Mouse (Mus musculus): Measurements from ENCODE around the gene 1700008O03Rik.

Gene 1700008O03Rik

GRCm38 (mm10) chr7:44349043-44349442 is 36.6 kb downstream of the 1700008O03Rik start:
- no peak for DNase-seq (ENCODE audit: low spot score in 2 of 2)

- DNase-seq (ENCODE audit: low spot score in 2 of 2) = no peak
Observed at GRCm38 (mm10) chr7:44344622-44345021, 41.0 kb downstream of the 1700008O03Rik start.

GRCm38 (mm10) chr7:44343459-44344015 is 42.1 kb downstream of the 1700008O03Rik start:
- DNase-seq (ENCODE audit: low spot score in 2 of 2) = no peak

- no peak for DNase-seq (ENCODE audit: low spot score in 2 of 2)
Observed at GRCm38 (mm10) chr7:44341714-44342113, 43.9 kb downstream of the 1700008O03Rik start.

- DNase-seq (ENCODE audit: low spot score in 2 of 2) = no peak
Observed at GRCm38 (mm10) chr7:44341119-44341518, 44.5 kb downstream of the 1700008O03Rik start.

- DNase-seq (ENCODE audit: low spot score in 2 of 2) = no peak
Observed at GRCm38 (mm10) chr7:44340226-44340625, 45.4 kb downstream of the 1700008O03Rik start.

- DNase-seq (ENCODE audit: low spot score in 2 of 2) = no peak
Observed at GRCm38 (mm10) chr7:44337121-44337849, 48.3 kb downstream of the 1700008O03Rik start.

GRCm38 (mm10) chr7:44336046-44337021 is 49.3 kb downstream of the 1700008O03Rik start:
- DNase-seq (ENCODE audit: low spot score in 2 of 2) = no peak

- DNase-seq (ENCODE audit: low spot score in 2 of 2) = no peak
Observed at GRCm38 (mm10) chr7:44335031-44335878, 50.4 kb downstream of the 1700008O03Rik start.

- no peak for DNase-seq (ENCODE audit: low spot score in 2 of 2)
Observed at GRCm38 (mm10) chr7:44334139-44334538, 51.5 kb downstream of the 1700008O03Rik start.

- DNase-seq (ENCODE audit: low spot score in 2 of 2) = no peak
Observed at GRCm38 (mm10) chr7:44332336-44332735, 53.3 kb downstream of the 1700008O03Rik start.

- DNase-seq (ENCODE audit: low spot score in 2 of 2) = no peak
Observed at GRCm38 (mm10) chr7:44326614-44327013, 59.0 kb downstream of the 1700008O03Rik start.

- no peak for DNase-seq (ENCODE audit: low spot score in 2 of 2)
Observed at GRCm38 (mm10) chr7:44322290-44322689, 63.3 kb downstream of the 1700008O03Rik start.

GRCm38 (mm10) chr7:44320886-44321285 is 64.7 kb downstream of the 1700008O03Rik start:
- no peak for DNase-seq (ENCODE audit: low spot score in 2 of 2)

- DNase-seq (ENCODE audit: low spot score in 2 of 2) = no peak
Observed at GRCm38 (mm10) chr7:44317913-44318312, 67.7 kb downstream of the 1700008O03Rik start.

GRCm38 (mm10) chr7:44312484-44312883 is 73.1 kb downstream of the 1700008O03Rik start:
- no peak for DNase-seq (ENCODE audit: low spot score in 2 of 2)

GRCm38 (mm10) chr7:44311713-44312304 is 73.8 kb downstream of the 1700008O03Rik start:
- DNase-seq (ENCODE audit: low spot score in 2 of 2) = no peak

GRCm38 (mm10) chr7:44310878-44311712 is 74.5 kb downstream of the 1700008O03Rik start:
- DNase-seq (ENCODE audit: low spot score in 2 of 2) = peak; percentile 55 to 59

- DNase-seq (ENCODE audit: low spot score in 2 of 2) = no peak
Observed at GRCm38 (mm10) chr7:44310285-44310877, 75.2 kb downstream of the 1700008O03Rik start.
